Comparison of ENCODE assay signal across 8 mouse cellular contexts in genomic region chr11:32205058-32205873, GRCm38 (mm10). TPM values are rescaled to one million over a fixed set of nuclear protein-coding genes. Genes with fewer than 3 reads are reported as not detected.
DNase-seq lines count a peak whose midpoint lies in the region; ATAC-seq and TF ChIP-seq lines count a peak whose summit lies in the region.

Snrnp25 (plus strand) TSS chr11:32205415.

- TF ChIP-seq CTCF in liver, embryonic 14.5 days (IDR thresholded peaks at IDR 0.05; ENCODE audit: low read depth): peak; percentile 85
- TF ChIP-seq CTCF in stomach, postnatal 0 days (IDR thresholded peaks at IDR 0.05; ENCODE audit: low read depth): peak; percentile 70

- peak within 1 kb of the TSS; percentile 73 for H3K4me3 ChIP-seq in forebrain, embryonic 10.5 days
- peak within 1 kb of the TSS; percentile 73 for H3K4me3 ChIP-seq in heart, embryonic 15.5 days
- peak within 1 kb of the TSS; percentile 68 to 75 for H3K4me3 ChIP-seq in liver, embryonic 14.5 days (ENCODE audit: insufficient read depth in 1 of 2, low read depth in 2 of 2, low read length in 2 of 2)
- peak within 1 kb of the TSS; percentile 55 for H3K4me3 ChIP-seq in neural tube, embryonic 11.5 days (ENCODE audit: low read depth, low read length)
- H3K4me3 ChIP-seq in stomach, postnatal 0 days (ENCODE audit: low read depth, low read length): peak within 1 kb of the TSS; percentile 57

- peak; percentile 99 for ATAC-seq in CD4-positive, CD25-positive, alpha-beta regulatory T cell, adult 4 months
- ATAC-seq in heart, embryonic 15.5 days (replicated peaks; ENCODE audit: insufficient number of reproducible peaks, insufficient read depth, low FRiP score, low read depth): peak; percentile 99
- peak; percentile 99 for ATAC-seq in liver, embryonic 14.5 days (ENCODE audit: insufficient read depth)
- peak; percentile 100 for ATAC-seq in neural tube, embryonic 11.5 days (ENCODE audit: insufficient read depth, low FRiP score, low TSS enrichment)
- ATAC-seq in stomach, postnatal 0 days (ENCODE audit: low FRiP score, low TSS enrichment): peak; percentile 100

- H3K4me2 ChIP-seq in heart, embryonic 15.5 days: peak within 1 kb of the TSS; percentile 89
- peak within 1 kb of the TSS; percentile 97 for H3K4me2 ChIP-seq in liver, embryonic 14.5 days (ENCODE audit: low read depth)
- H3K4me2 ChIP-seq in neural tube, embryonic 11.5 days (ENCODE audit: low read depth): peak within 1 kb of the TSS; percentile 79
- H3K4me2 ChIP-seq in stomach, postnatal 0 days (replicated peaks; ENCODE audit: low read depth): peak within 1 kb of the TSS; percentile 85

- peaks cover 22% of the 10 kb centered on the region for H3K4me1 ChIP-seq in forebrain, embryonic 10.5 days
- H3K4me1 ChIP-seq in heart, embryonic 15.5 days (replicated peaks): peaks cover 11% of the 10 kb centered on the region
- H3K4me1 ChIP-seq in liver, embryonic 14.5 days (replicated peaks; ENCODE audit: control insufficient read depth in 2 of 2, insufficient read depth in 2 of 2, low read length in 1 of 2): peaks cover 8 to 17% of the 10 kb centered on the region in 2 experiments
- peaks cover 4% of the 10 kb centered on the region; the same call in 1 of the 2 replicates for H3K4me1 ChIP-seq in neural tube, embryonic 11.5 days (ENCODE audit: control insufficient read depth, insufficient read depth, low read length)
- H3K4me1 ChIP-seq in stomach, postnatal 0 days (replicated peaks; ENCODE audit: control insufficient read depth, insufficient read depth): 0 out of 2 replicates have a peak, but pooled peaks cover 2% of the 10 kb centered on the region

- WGBS in forebrain, embryonic 10.5 days: under 1% methylated on average over 52 of the region's 52 CpGs
- WGBS in heart, embryonic 15.5 days: under 1% methylated on average over 52 of the region's 52 CpGs
- WGBS in liver, embryonic 14.5 days (ENCODE audit: insufficient replicate concordance): under 1% methylated on average over 52 of the region's 52 CpGs
- WGBS in neural tube, embryonic 11.5 days: under 1% methylated on average over 50 of the region's 52 CpGs
- under 1% methylated on average over 52 of the region's 52 CpGs for WGBS in stomach, postnatal 0 days

- peak within 1 kb of the TSS; percentile 89 for H3K27ac ChIP-seq in forebrain, embryonic 10.5 days
- H3K27ac ChIP-seq in heart, embryonic 15.5 days: peak within 1 kb of the TSS; percentile 54
- peak within 1 kb of the TSS; percentile 87 for H3K27ac ChIP-seq in liver, embryonic 14.5 days
- H3K27ac ChIP-seq in neural tube, embryonic 11.5 days (ENCODE audit: low read depth, low read length): no peak within 1 kb of the TSS
- no peak within 1 kb of the TSS for H3K27ac ChIP-seq in stomach, postnatal 0 days (replicated peaks)

- H3K9ac ChIP-seq in heart, embryonic 15.5 days: peak within 1 kb of the TSS; percentile 74
- H3K9ac ChIP-seq in liver, embryonic 14.5 days (replicated peaks): peak within 1 kb of the TSS; percentile 75
- peak within 1 kb of the TSS; percentile 69 for H3K9ac ChIP-seq in neural tube, embryonic 11.5 days (ENCODE audit: low read length)
- H3K9ac ChIP-seq in stomach, postnatal 0 days (ENCODE audit: low read length): peak within 1 kb of the TSS; percentile 71

- peaks cover 5% of the 10 kb centered on the region; the same call in 1 of the 2 replicates for H3K27me3 ChIP-seq in forebrain, embryonic 10.5 days (ENCODE audit: poor library complexity, severe bottlenecking)
- peaks cover 3% of the 10 kb centered on the region; the same call in 1 of the 2 replicates for H3K27me3 ChIP-seq in heart, embryonic 15.5 days
- no peaks in the 10 kb centered on the region for H3K27me3 ChIP-seq in liver, embryonic 14.5 days (ENCODE audit: control insufficient read depth, insufficient read depth, low read length)
- H3K27me3 ChIP-seq in neural tube, embryonic 11.5 days (ENCODE audit: control insufficient read depth, insufficient read depth, low read length): no peaks in the 10 kb centered on the region
- no peaks in the 10 kb centered on the region for H3K27me3 ChIP-seq in stomach, postnatal 0 days (ENCODE audit: control insufficient read depth, insufficient read depth, low read length)

- peak; percentile 99 for DNase-seq in c-Kit-negative CD71-positive TER-119-positive erythroid progenitor cells, embryonic 14.5 days (ENCODE audit: low read depth, low spot score)
- DNase-seq in forebrain, embryonic 10.5 days (ENCODE audit: extremely low spot score, low spot score): peak; percentile 96
- peak; percentile 98 to 99 for DNase-seq in kidney, postnatal 25 days
- DNase-seq in liver, embryonic 14.5 days (ENCODE audit: low read depth in 3 of 3, low spot score in 3 of 3): peak; percentile 98 to 99 (median 99)
- peak; percentile 95 for DNase-seq in neural tube, embryonic 11.5 days (ENCODE audit: low spot score)
- peak; percentile 97 for DNase-seq in stomach, postnatal 0 days (ENCODE audit: low spot score)

- no peaks in the 10 kb centered on the region for H3K9me3 ChIP-seq in forebrain, embryonic 10.5 days
- no peaks in the 10 kb centered on the region for H3K9me3 ChIP-seq in heart, embryonic 15.5 days (replicated peaks)
- H3K9me3 ChIP-seq in liver, embryonic 14.5 days (ENCODE audit: control insufficient read depth, low read length): no peaks in the 10 kb centered on the region
- H3K9me3 ChIP-seq in neural tube, embryonic 11.5 days (ENCODE audit: control insufficient read depth, low read length): no peaks in the 10 kb centered on the region
- H3K9me3 ChIP-seq in stomach, postnatal 0 days (ENCODE audit: control insufficient read depth, low read length): no peaks in the 10 kb centered on the region

- H3K36me3 ChIP-seq in forebrain, embryonic 10.5 days (replicated peaks): peaks cover 35% of the 10 kb centered on the region
- H3K36me3 ChIP-seq in heart, embryonic 15.5 days: peaks cover 23% of the 10 kb centered on the region
- peaks cover 15% of the 10 kb centered on the region for H3K36me3 ChIP-seq in liver, embryonic 14.5 days (replicated peaks; ENCODE audit: control insufficient read depth, insufficient read depth, low read depth)
- peaks cover 2% of the 10 kb centered on the region for H3K36me3 ChIP-seq in neural tube, embryonic 11.5 days (ENCODE audit: control insufficient read depth, insufficient read depth, low read length)
- peaks cover 1% of the 10 kb centered on the region; the same call in 1 of the 2 replicates for H3K36me3 ChIP-seq in stomach, postnatal 0 days (ENCODE audit: control insufficient read depth, insufficient read depth, low read length)

- TF ChIP-seq EP300 in liver, embryonic 14.5 days (IDR thresholded peaks at IDR 0.05; ENCODE audit: low read depth): peak; percentile 50
- TF ChIP-seq EP300 in stomach, postnatal 0 days (optimal IDR thresholded peaks at IDR 0.05): no peak

RNA-seq across cellular contexts. Expression of gene Snrnp25, which starts in this region (rescaled TPM):
- 10 to 100 TPM; 55.7 to 58.6 TPM for polyA plus RNA-seq in CD4-positive, CD25-positive, alpha-beta regulatory T cell, adult 4 months (2017; shearing (Covaris generic))
- polyA plus RNA-seq in forebrain, embryonic 10.5 days (2016; fragmentation: Nextera tagmentation; extraction: Ambion mirVana): 118 and 120 TPM in 2 replicates
- polyA plus RNA-seq in heart, embryonic 15.5 days (2015; fragmentation: Nextera tagmentation; extraction: Ambion mirVana): 34.5 and 45.1 TPM in 2 replicates
- polyA plus RNA-seq in liver, embryonic 14.5 days (2012; rRNA removed): 56.8 and 67.9 TPM in 2 replicates
- polyA plus RNA-seq in liver, embryonic 14.5 days (2014; fragmentation: Nextera tagmentation; extraction: Ambion mirVana): 93.1 and 111 TPM in 2 replicates
- 73.4 and 80.3 TPM in 2 replicates for polyA plus RNA-seq in neural tube, embryonic 11.5 days (2014; fragmentation: Nextera tagmentation; extraction: Ambion mirVana)
- 50.5 and 54.3 TPM in 2 replicates for polyA plus RNA-seq in stomach, postnatal 0 days (2015; fragmentation: Nextera tagmentation; extraction: Ambion mirVana)

Comparison
In these comparisons a context has a peak if more than half of its experiments do, and no peak if none do; other contexts are left out.
1. H3K27ac ChIP-seq: peak in forebrain, embryonic 10.5 days (single experiment), heart, embryonic 15.5 days (single experiment) and liver, embryonic 14.5 days (single experiment); none in neural tube, embryonic 11.5 days (single experiment) and stomach, postnatal 0 days (single experiment).
2. Peak in every context shown above with its lines, with median percentiles within 50 percentile points of each other: ATAC-seq, DNase-seq, H3K4me3 ChIP-seq, H3K4me2 ChIP-seq and H3K9ac ChIP-seq.